Mouse (Mus musculus) E14TG2a.4 (cell line): ENCODE measurements around the gene Rsph14.

Experiments used
- CTCF ChIP-seq: conservative IDR thresholded peaks from 2 replicates; pipeline ENCODE4 v1.5.1; 2014; ENCODE audit warnings: low read length
- NANOG ChIP-seq: IDR thresholded peaks from 2 replicates; pipeline ENCODE4 v1.6.1; 2014; ENCODE audit warnings: borderline replicate concordance, low read length, mixed read lengths

DNA sequence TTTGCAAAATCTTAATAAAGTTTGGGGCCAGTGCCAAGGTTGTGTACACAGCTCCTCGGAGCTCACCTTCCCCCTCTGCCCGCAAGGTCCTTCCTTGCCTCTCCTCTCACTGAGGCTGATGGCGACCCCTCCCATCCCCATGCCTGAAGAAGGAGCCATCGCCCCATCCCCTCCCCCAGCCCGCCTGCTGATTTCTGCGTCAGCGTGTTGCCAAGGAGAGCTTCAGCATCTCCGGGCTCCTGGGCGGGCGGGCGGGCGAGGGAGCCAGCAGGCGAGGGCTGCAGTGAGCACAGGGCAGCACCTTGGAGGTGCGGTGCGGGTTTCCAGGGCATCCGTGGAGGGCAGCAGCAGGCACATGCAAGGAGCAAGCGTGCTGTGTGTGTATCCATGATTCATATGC, 37.0 kb downstream of the Rsph14 start:
- no peak for TF ChIP-seq CTCF
- TF ChIP-seq NANOG: no peak
